Mouse (Mus musculus) embryo, embryonic 10 days (tissue): ENCODE results near the gene Fbln2.

Experiments used
- DNase-seq: peaks from one replicate; pipeline ENCODE4 v3.0.0-alpha.2; 2015; ENCODE audit warnings: low spot score

Gene Fbln2

GRCm38 (mm10) chr6:91192851-91193545 is 19.3 kb upstream of the Fbln2 start:
- peak; percentile 36 for DNase-seq

GRCm38 (mm10) chr6:91198456-91198855 is 13.8 kb upstream of the Fbln2 start:
- no peak for DNase-seq

- peak; percentile 60 for DNase-seq
Measured at GRCm38 (mm10) chr6:91200429-91201188, 11.6 kb upstream of the Fbln2 start.

DNA sequence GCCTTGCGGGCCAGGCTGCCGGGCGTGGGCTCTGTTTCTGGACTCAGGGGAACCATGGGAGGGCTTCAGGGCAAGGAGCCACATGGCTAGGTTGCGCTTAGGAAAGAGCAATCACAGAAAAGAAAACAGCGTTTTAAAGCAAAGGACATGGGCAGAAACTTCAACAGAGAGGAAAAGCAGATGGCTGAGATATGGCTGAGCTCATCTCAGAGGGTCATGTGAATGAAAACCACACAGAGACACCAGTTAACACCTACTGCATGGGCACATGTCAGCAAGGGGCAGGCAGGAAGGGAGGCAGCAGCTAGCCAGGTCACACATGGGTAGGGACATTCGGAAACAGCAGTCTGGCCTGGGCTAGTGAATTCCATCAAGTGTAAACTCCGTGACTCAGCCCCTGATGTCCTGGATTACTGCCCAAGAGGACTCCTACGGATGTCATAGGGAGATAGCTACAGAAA is 10.3 kb upstream of the Fbln2 start:
- DNase-seq: no peak

GRCm38 (mm10) chr6:91202571-91202970 is 9.7 kb upstream of the Fbln2 start:
- no peak for DNase-seq

- no peak for DNase-seq
Measured at GRCm38 (mm10) chr6:91205346-91205745, 6.9 kb upstream of the Fbln2 start.

GRCm38 (mm10) chr6:91205791-91206190 is 6.5 kb upstream of the Fbln2 start:
- no peak for DNase-seq

DNA sequence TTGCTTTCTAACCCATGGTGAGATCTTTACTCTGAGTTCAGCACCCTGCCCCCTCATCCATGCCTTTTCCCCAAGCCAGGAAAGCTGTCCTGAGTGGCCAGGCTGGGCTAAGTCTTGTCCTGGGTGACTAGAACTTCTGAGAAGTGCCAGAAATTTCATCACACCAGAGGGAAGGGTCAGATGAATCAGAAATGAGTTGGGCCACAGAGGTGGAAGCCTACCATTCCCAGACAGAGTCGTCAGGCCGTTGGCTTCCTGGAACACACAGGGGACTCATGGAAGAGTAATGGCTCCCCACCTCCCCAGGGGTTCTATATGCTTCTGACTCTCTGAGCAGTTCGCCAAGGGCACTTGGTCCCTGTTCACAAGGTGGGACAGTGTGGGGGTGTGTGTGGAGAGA is 4.8 kb upstream of the Fbln2 start:
- no peak for DNase-seq

GRCm38 (mm10) chr6:91209780-91210179 is 2.5 kb upstream of the Fbln2 start:
- DNase-seq: peak; percentile 23

DNA sequence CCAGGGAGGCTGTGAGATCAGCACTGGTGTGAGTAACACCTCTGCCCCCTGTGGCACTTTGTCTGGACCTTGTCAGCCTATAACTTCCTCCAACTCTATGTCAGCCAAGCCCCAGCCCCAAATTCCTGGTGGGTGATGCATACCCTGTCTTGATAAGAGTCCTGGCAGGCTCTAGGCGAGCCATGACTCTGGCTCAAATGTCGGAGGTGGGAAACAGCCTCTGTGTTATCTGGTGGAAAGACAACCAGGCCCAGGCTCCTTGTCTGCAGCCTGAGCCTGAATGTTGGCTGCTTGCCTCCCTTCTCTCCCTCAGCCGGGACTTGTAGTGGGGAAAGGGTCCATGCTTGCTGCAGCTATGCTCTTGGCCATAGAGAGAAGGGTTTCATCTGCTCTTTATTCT is 1.4 kb upstream of the Fbln2 start:
- DNase-seq: no peak

- DNase-seq: peak; percentile 82
Measured at GRCm38 (mm10) chr6:91212571-91212970, 316 bp downstream of the Fbln2 start.

GRCm38 (mm10) chr6:91213287-91214218 is 1.3 kb downstream of the Fbln2 start:
- no peak for DNase-seq

- no peak for DNase-seq
Measured at GRCm38 (mm10) chr6:91215454-91215853, 3.2 kb downstream of the Fbln2 start.

DNA sequence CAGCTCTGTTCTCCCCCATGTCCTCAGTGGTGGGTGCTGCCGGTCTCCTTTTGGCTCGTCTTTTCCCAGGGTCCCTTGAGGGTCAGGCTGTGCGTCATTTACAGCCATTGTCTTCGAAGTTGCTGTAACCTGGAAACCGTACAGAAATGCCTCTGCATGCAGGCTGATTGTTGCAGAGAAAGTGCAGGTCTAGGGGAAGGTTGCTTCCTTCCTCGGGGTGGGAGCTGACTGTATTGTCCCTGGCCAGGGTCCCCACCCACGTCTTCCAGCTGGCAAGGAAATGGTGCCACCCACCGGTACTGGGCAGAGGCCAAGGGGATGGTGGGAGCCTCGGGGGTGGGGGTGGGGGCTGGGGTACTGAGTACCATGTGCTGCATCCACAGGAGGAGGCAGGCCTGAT is 6.2 kb downstream of the Fbln2 start:
- DNase-seq: no peak

GRCm38 (mm10) chr6:91218871-91219270 is 6.6 kb downstream of the Fbln2 start:
- DNase-seq: no peak

DNA sequence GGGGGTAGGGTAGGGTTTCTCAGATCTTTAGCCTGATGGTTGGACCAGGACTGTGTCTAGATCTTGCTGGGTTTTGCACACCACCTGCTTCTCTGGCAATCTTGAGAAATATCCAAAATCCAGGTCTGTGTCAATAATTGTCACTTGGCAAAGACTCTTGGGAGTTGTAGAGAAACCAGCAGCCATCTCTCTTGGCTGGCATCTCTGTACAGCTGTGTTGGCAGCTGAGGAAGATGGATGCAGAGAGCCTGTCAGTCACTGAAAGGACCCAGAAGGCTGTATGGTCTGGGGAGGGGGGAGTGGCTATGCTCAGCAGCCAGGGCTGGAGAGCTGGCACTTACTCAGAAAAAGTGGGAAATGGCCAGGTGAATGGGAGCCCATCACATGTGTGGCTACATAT is 7.8 kb downstream of the Fbln2 start:
- no peak for DNase-seq

DNA sequence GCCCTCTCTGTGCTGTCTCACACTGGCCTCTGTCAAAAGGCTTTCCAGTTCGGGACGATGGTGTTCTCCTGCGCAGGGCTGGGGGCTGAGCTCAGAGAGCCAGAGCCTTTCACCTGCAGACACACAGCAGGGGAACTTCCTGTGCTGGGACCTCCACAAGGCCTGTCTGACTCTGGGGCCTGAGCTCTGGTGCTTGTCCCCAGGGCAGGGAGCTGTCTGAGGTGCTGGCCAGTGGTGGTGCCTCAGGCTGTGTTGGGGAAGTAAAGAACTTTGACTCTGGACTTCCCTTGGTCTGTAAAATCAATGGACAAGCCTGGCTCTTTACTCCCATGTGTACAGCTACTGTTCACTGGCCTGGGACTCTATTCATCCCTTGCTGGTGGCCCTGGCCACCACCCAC is 8.8 kb downstream of the Fbln2 start:
- DNase-seq: peak; percentile 68

- DNase-seq: no peak
Measured at GRCm38 (mm10) chr6:91222694-91223346, 10.6 kb downstream of the Fbln2 start.

GRCm38 (mm10) chr6:91224939-91225338 is 12.7 kb downstream of the Fbln2 start:
- no peak for DNase-seq

DNA sequence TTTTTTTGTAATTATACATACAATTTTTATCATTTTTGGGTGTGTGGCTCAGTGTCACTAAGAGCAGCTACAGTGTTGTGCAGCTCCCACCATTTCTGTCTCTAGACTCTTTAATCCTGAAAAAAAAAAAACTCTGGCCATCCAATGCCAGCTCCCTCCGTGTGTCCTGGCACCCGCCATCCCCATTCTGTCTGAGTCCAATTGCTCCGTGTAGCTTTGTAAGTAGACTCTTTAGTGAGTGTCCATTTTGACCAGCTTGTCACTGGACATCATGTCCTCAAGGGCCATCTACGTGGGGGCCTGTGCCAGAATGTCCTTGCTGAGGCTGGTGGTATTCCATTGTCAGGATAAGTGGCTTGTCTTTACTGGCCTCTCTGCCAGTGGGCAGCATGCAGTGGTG is 13.1 kb downstream of the Fbln2 start:
- no peak for DNase-seq

GRCm38 (mm10) chr6:91226058-91226457 is 13.8 kb downstream of the Fbln2 start:
- DNase-seq: no peak

DNA sequence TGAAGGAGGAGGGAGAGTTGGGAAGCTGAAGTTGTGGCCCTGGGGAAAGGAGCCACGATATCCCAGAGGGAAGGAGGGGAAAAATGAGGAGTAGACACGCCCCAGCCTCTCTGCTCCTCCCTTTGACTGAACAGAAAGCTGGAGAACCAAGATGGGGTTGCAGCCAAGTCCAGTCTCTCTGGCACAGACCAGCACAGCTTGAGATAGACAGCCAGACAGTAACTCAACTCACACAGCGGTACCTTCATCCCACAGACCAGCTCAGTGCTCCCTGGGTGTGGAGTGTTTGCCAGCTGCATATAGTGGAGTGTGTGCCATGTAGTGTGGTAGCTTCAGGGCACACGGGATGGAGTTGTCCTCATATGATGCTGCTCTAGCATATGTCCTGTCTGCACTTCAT is 16.7 kb downstream of the Fbln2 start:
- no peak for DNase-seq
